Mouse (Mus musculus) megakaryocyte, embryonic 14.5 days (primary cell): Measurements from ENCODE around the gene Erlin1.

Experiments
- FLI1 ChIP-seq: IDR thresholded peaks from 2 replicates; pipeline ENCODE4 v1.6.1; 2012; ENCODE audit warnings: low read length, inconsistent platforms, mixed read lengths
- GATA1 ChIP-seq: IDR thresholded peaks from 3 replicates; pipeline ENCODE4 v1.6.1; 2012; ENCODE audit warnings: mixed read lengths, low read length, inconsistent platforms, borderline replicate concordance

- TF ChIP-seq FLI1: no peak
- TF ChIP-seq GATA1: no peak
These were observed 1.4 kb downstream of the Erlin1 start for GRCm38 (mm10) chr19:44068232-44068631.
